9 mouse cellular contexts compared by ENCODE assay signal in the genomic region with DNA sequence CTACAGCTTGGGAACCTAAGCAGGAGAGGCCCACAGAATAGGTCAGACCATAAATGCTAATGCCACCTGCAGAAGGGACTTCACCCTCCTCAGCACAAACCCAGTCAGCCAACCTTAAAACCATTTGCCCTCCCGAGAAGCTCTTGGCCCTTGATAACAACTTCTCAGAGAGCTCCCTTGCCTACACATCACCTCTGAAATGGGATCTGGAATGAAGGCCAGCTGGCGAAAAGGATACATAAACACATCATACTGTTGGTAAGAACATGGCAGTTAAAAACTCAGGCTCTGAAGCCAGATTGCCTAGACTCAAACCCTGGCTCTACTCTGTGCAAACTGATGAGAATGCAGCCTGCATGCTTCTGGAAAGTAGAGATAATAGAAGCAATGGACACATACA.
"Had no signal": no experiment of that assay in that cellular context is flagged by ENCODE, and none has a peak within 500 bp of the region (broad histone marks: within the 10 kb centered on the region; RNA-seq: fewer than 3 reads in every experiment).

No protein-coding gene starts in this region.

- H3K4me2 ChIP-seq: liver, embryonic 13.5 days; midbrain, embryonic 11.5 days had no signal

- H3K9me3 ChIP-seq: liver, embryonic 13.5 days had no signal

- H3K36me3 ChIP-seq: liver, embryonic 13.5 days had no signal

- H3K9ac ChIP-seq: liver, embryonic 13.5 days had no signal

- H3K4me3 ChIP-seq: left cerebral cortex, adult 2 months; liver, embryonic 13.5 days had no signal

- H3K27ac ChIP-seq: left cerebral cortex, adult 2 months; liver, embryonic 13.5 days; stomach, postnatal 0 days had no signal

- H3K4me1 ChIP-seq: liver, embryonic 13.5 days had no signal

- DNase-seq: liver, embryonic 13.5 days; lung, adult 2 months; lung, postnatal 4 days; thymus, adult 2 months; thymus, postnatal 14 days; thymus, postnatal 4 days had no signal

- H3K27me3 ChIP-seq: liver, embryonic 13.5 days had no signal
